In the genomic region with DNA sequence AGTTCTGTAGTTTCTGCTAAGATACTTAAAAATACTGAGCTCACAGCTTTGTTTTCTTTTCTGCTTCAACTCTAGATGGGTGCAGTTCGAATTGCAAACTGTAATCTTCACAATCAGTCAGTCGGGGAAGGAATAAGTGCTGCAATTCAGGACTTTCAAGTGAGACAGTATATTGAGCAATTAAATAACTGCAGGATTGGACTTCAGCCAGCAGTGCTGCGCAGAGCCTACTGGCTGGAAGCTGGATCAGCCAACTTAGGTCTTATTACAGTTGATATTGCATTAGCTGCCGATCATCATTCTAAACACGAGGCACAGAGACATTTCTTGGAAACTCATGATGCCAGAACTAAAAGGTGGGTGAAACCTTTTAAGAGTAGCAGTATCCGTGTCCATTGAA, we compare ENCODE assay signal across 10 mouse cellular contexts.
DNase-seq lines count a peak whose midpoint lies in the region; ATAC-seq and TF ChIP-seq lines count a peak whose summit lies in the region.
"Had no signal": no experiment of that assay in that cellular context is flagged by ENCODE, and none has a peak within 500 bp of the region (broad histone marks: within the 10 kb centered on the region; RNA-seq: fewer than 3 reads in every experiment).

No protein-coding gene starts in this region.

- TF ChIP-seq CTCF in kidney, adult 2 months (conservative IDR thresholded peaks at IDR 0.05; ENCODE audit: insufficient read depth, insufficient read length, low read depth, low read length), result no peak
- no peak for TF ChIP-seq CTCF in intestine, postnatal 0 days (IDR thresholded peaks at IDR 0.05; ENCODE audit: low read depth)

- H3K4me2 ChIP-seq in kidney, embryonic 16.5 days (replicated peaks; ENCODE audit: low read depth, low read length), result no peak overlapping the region
- H3K4me2 ChIP-seq in intestine, postnatal 0 days (replicated peaks; ENCODE audit: low read depth), result no peak overlapping the region

- no peaks in the 10 kb centered on the region for H3K27me3 ChIP-seq in kidney, adult 2 months (replicated peaks; ENCODE audit: control insufficient read depth, insufficient read depth, low read length)
- H3K27me3 ChIP-seq in kidney, embryonic 16.5 days (ENCODE audit: insufficient read depth, low read length), result no peaks in the 10 kb centered on the region
- no peaks in the 10 kb centered on the region for H3K27me3 ChIP-seq in intestine, postnatal 0 days (replicated peaks; ENCODE audit: control insufficient read depth, insufficient read depth, low read length)

- peak; percentile 5 for DNase-seq in kidney, adult 2 months
- peak; percentile 76 for DNase-seq in MN1 (ENCODE audit: low spot score)
- DNase-seq in adipocyte (ENCODE audit: low spot score), result peak; percentile 85
- no peak for DNase-seq in T-cell, adult 2 months (ENCODE audit: low spot score)
- DNase-seq: liver; thymus, postnatal 14 days had no signal

- WGBS in kidney, adult 2 months, result 65% methylated on average over 6 of the region's 6 CpGs
- WGBS in kidney, embryonic 16.5 days, result 62% methylated on average over 6 of the region's 6 CpGs
- WGBS in intestine, postnatal 0 days, result 28% methylated on average over 6 of the region's 6 CpGs

- H3K9ac ChIP-seq in kidney, embryonic 16.5 days (replicated peaks; ENCODE audit: low read length), result no peak overlapping the region
- H3K9ac ChIP-seq in intestine, postnatal 0 days (ENCODE audit: low read depth, low read length), result no peak overlapping the region

- H3K4me3 ChIP-seq in kidney, adult 2 months (ENCODE audit: insufficient read depth, low read depth, low read length), result no peak overlapping the region
- H3K4me3 ChIP-seq in kidney, embryonic 16.5 days (ENCODE audit: low read length), result no peak overlapping the region
- H3K4me3 ChIP-seq in intestine, postnatal 0 days (ENCODE audit: low read depth, low read length), result no peak overlapping the region

- no peaks in the 10 kb centered on the region for H3K9me3 ChIP-seq in kidney, embryonic 16.5 days (ENCODE audit: low read length)
- H3K9me3 ChIP-seq in intestine, postnatal 0 days (ENCODE audit: control insufficient read depth), result no peaks in the 10 kb centered on the region
- H3K9me3 ChIP-seq: G1E had no signal

- TF ChIP-seq POLR2A in kidney, adult 2 months (IDR thresholded peaks at IDR 0.05; ENCODE audit: low read depth, low read length), result no peak

- ATAC-seq in kidney, embryonic 16.5 days (ENCODE audit: low FRiP score, low TSS enrichment), result no peak
- ATAC-seq in intestine, postnatal 0 days, result peak; percentile 77
- no peak for ATAC-seq in megakaryocyte, adult 5-6 weeks (ENCODE audit: poor library complexity, severe bottlenecking)

- no peaks in the 10 kb centered on the region for H3K4me1 ChIP-seq in kidney, adult 2 months (ENCODE audit: control insufficient read depth, insufficient read depth, low read length)
- no peaks in the 10 kb centered on the region for H3K4me1 ChIP-seq in kidney, embryonic 16.5 days (ENCODE audit: insufficient read depth, low read length)
- H3K4me1 ChIP-seq in intestine, postnatal 0 days (replicated peaks; ENCODE audit: control insufficient read depth, insufficient read depth, low read length), result no peaks in the 10 kb centered on the region

- peaks cover 4% of the 10 kb centered on the region for H3K36me3 ChIP-seq in kidney, adult 2 months (ENCODE audit: control insufficient read depth, insufficient read depth, low read length)
- H3K36me3 ChIP-seq in kidney, embryonic 16.5 days (ENCODE audit: insufficient read depth, low read length), result peaks cover 11% of the 10 kb centered on the region
- peaks cover 7% of the 10 kb centered on the region for H3K36me3 ChIP-seq in intestine, postnatal 0 days (ENCODE audit: control insufficient read depth, insufficient read depth)

- no peak overlapping the region for H3K27ac ChIP-seq in kidney, adult 2 months (ENCODE audit: insufficient read depth, low read depth, low read length)
- no peak overlapping the region for H3K27ac ChIP-seq in kidney, embryonic 16.5 days (ENCODE audit: low read length)
- no peak overlapping the region for H3K27ac ChIP-seq in intestine, postnatal 0 days (ENCODE audit: low read depth, low read length)
